Mouse (Mus musculus) bone marrow macrophage, adult 2 months (primary cell): ENCODE data around the gene Ppp1cc.

Experiments
- CTCF ChIP-seq: IDR thresholded peaks from 2 replicates; pipeline ENCODE4 v1.5.1; 2012; ENCODE audit warnings: low read depth, mild to moderate bottlenecking, low read length, moderate library complexity
- POLR2A ChIP-seq: IDR thresholded peaks from 2 replicates; pipeline ENCODE4 v1.6.1; 2012; ENCODE audit warnings: mild to moderate bottlenecking, low read depth, low read length, borderline replicate concordance

GRCm38 (mm10) chr5:122218928-122219327 is 60.9 kb downstream of the Ppp1cc start:
- TF ChIP-seq POLR2A (no peak), CTCF (no peak)
